Mouse (Mus musculus) thymus, postnatal 36 days (tissue): ENCODE measurements around the gene Usp30.

Experiments
- DNase-seq, 2 experiments: peaks; one replicate each; pipeline ENCODE4 v3.0.0; 2022; ENCODE audit warnings: mixed read lengths in 2 of 2

The Usp30 gene

DNA sequence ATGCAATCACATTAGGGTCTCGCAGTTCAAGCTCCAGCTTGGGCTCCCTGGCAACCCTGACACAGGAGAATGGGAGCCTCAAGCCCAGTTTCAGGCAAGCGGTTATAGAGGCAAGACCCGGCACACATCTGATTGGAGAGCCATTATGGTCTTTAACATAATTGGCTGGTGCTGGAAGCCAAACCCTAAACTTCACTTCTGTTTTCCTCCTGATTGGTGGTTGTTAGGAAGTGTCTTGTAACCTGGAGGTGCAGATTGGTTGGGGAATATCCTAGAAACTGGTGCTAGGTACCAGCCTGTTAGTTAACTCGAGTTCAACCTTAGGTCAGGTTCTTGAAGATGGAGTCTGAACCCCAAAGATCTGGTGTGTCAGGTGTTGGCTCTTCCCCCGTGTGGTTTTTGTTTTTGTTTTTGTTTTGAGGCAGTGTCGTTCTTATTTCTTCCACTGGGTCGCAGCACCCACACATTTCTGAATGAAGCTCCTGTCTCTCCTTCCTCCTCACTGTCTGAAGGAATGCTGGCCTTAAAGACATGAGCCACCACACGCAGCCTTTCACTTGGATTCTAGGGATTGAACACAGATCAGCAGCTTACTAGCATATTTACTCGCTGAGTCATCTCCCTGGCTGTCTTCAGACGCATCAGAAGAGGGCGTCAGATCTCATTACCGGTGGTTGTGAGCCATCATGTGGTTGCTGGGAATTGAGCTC lies 97.0 kb downstream of the Usp30 start:
- DNase-seq: no peak

DNA sequence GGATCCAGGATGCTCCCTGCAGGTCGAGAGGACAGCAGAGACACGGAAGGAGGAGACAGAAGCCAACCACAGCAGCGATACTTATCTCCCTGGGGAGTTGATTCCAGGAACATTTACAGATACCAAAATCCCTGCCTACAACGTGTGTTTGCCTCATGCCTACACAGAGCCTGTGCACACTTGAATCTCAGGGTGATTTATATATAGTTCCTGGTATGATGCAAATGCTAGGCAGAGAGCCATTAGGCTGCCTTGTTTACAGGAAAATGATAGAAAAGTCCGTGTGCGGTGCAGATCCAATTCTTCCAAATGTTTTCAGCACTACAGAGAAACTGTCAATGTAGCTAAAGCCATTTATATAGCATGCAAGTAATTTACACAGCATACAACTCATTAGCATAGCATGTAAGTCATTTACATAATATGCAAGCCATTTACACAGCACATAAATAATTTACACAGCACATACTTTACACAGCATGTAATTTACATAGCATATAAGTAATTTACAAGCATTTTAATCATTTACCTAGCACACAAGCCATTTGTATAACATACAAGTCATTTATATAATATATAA lies 97.9 kb downstream of the Usp30 start:
- DNase-seq: no peak

DNA sequence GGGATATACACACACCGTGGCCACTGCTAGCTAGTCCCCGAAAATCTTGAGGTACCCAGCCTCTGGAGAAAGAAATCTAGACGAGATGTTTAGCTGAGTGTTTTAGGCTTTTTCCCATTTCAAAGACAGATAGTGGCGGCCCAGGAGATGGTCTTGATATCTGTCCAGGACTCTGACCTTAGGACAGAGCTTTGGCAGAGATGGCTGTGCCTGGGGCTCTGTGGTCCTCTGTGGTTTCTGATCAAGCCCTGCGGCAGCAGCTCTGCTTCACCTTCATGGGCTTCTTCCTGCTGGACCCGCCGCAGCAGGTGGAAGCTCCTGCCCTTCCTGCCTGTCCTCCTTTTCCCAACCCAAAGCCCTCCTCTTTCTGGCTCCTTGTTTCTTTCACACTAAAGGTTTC lies 105.1 kb downstream of the Usp30 start:
- no peak for DNase-seq

DNA sequence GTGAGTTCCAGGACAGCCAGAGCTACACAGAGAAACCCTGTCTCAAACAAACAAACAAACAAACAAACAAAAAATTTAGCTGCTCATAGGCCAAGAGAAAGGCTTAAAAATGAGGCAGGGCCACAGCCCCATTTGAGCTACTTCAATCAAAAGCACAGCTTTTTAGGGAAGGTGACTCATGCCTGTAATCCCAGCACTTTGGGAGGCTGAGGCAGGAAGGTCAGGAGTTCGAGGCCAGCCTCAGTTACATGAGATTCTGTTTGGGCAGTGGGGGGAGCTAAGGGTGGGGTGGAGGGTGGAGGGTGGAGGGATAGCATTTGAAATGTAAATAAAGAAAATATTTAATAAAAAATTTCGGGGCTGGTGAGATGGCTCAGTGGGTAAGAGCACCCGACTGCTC lies 107.7 kb downstream of the Usp30 start:
- DNase-seq: no peak

DNA sequence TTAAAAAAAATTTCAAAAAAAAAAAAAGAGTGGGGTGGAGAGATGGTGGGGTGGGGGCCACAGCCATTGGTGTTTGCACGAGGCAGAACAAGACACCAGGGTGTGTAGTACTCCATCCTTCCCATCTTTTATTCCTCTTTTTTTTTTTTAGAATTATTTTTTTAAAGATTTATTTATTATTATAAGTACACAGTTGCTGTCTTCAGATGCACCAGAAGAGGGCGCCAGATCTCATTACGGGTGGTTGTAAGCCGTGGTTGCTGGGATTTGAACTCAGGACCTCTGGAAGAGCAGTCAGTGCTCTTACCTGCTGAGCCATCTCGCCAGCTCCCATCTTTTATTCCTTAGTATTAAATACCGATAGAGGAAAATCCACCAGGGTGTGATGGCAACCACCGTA lies 108.2 kb downstream of the Usp30 start:
- no peak for DNase-seq

DNA sequence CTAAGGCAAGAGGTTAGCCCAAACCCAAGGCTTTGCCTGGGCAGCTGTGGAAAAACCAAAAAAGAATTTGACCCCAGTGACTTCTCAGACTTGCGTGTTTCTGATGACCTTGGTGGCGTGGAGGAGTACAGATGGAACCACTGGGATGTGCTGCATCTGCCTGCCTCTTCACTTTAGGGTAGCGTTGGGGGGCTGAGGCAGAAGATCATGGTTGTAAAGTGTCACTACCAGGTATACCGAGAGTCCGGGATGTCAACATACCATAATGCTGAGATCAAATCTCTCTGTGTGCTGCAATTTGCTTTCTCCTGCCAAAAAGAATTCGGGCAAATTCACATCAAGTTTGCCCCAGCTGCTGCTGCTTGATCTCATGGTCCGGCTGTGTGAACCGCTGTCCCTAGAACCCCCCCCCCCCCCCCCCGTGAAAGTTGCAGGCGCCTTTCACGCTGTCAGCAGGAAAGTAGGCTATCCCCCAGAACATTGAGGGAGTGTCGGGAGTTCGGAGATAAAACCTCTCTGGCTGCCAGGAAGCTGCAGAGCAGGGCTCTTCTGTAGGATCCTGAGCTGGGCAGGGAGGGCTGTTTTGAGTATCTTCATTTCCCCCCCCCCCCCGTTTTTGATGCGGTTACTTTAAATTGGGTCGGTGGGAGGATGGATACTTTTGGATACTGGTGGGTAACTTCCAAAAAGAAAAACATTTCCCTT lies 108.8 kb downstream of the Usp30 start:
- DNase-seq: no peak
